Mouse (Mus musculus): Measurements from ENCODE around the gene 2610002M06Rik. TPM values are rescaled to one million over a fixed set of nuclear protein-coding genes. Genes with fewer than 3 reads are reported as not detected.

The 2610002M06Rik gene
- polyA plus RNA-seq, 1 experiment from 2014 or later: 9.8 TPM

DNA sequence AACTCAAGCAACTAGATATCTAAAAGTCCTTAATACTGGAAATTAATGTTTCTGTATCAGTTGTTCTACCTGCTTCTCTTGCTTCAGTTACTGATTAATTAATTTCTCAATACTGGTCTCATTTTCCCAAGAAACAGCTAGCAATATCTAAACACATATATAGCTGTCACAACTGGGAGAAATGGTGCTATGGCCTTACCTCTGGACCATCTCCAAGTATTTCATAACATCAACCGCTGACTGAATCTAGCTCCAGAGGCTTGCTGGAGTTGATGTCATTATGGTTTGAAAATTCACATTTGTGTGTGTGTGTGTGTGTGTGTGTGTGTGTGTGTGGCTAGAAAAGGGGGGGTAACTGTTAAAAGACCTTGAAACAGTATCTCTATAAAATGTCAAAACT lies 26.0 kb downstream of the 2610002M06Rik start:
- no peak overlapping the region for H3K4me2 ChIP-seq (ENCODE audit: low read depth)
- no peak overlapping the region for H3K9ac ChIP-seq (ENCODE audit: low read length)
- WGBS: 90% methylated on average over 1 of the region's 1 CpGs
- no peak for DNase-seq (ENCODE audit: low spot score)
- no peak overlapping the region for H3K4me3 ChIP-seq (ENCODE audit: low read depth, low read length)
- H3K4me1 ChIP-seq (ENCODE audit: control insufficient read depth, insufficient read depth, low read length): no peaks in the 10 kb centered on the region
- H3K27ac ChIP-seq (ENCODE audit: low read depth, low read length): no peak overlapping the region
- no peaks in the 10 kb centered on the region for H3K27me3 ChIP-seq (ENCODE audit: control insufficient read depth, insufficient read depth, low read length)
- ATAC-seq (ENCODE audit: insufficient read depth, low FRiP score, low TSS enrichment): no peak
- no peaks in the 10 kb centered on the region for H3K9me3 ChIP-seq (ENCODE audit: control insufficient read depth, low read length)
- no peaks in the 10 kb centered on the region for H3K36me3 ChIP-seq (ENCODE audit: control insufficient read depth, insufficient read depth, low read length)

- 28% methylated on average over 3 of the region's 3 CpGs for WGBS
- H3K9ac ChIP-seq (ENCODE audit: low read length): no peak overlapping the region
- H3K4me3 ChIP-seq (ENCODE audit: low read depth, low read length): no peak overlapping the region
- H3K4me2 ChIP-seq (ENCODE audit: low read depth): no peak overlapping the region
- H3K27me3 ChIP-seq (ENCODE audit: control insufficient read depth, insufficient read depth, low read length): no peaks in the 10 kb centered on the region
- no peaks in the 10 kb centered on the region for H3K9me3 ChIP-seq (ENCODE audit: control insufficient read depth, low read length)
- no peaks in the 10 kb centered on the region for H3K4me1 ChIP-seq (ENCODE audit: control insufficient read depth, insufficient read depth, low read length)
- ATAC-seq (ENCODE audit: insufficient read depth, low FRiP score, low TSS enrichment): no peak
- no peaks in the 10 kb centered on the region for H3K36me3 ChIP-seq (ENCODE audit: control insufficient read depth, insufficient read depth, low read length)
- H3K27ac ChIP-seq (ENCODE audit: low read depth, low read length): no peak overlapping the region
- no peak for DNase-seq (ENCODE audit: low spot score)
Measured at GRCm38 (mm10) chrX:107767896-107768295, 48.2 kb downstream of the 2610002M06Rik start.

Other genes starting within 250 kb of the 2610002M06Rik start
- 0.45 TPM in 1 of 2 replicates, not detected in the other for gene Tbx22, start 148.4 kb downstream of the 2610002M06Rik start, polyA plus RNA-seq (2014; fragmentation: Nextera tagmentation; extraction: Ambion mirVana)
- gene Tent5d, start 23.7 kb downstream of the 2610002M06Rik start, polyA plus RNA-seq (2014; fragmentation: Nextera tagmentation; extraction: Ambion mirVana): 0.38 TPM in 1 of 2 replicates, not detected in the other
- not detected in 2 replicates for gene Gm732, start 132.1 kb upstream of the 2610002M06Rik start, polyA plus RNA-seq (2014; fragmentation: Nextera tagmentation; extraction: Ambion mirVana)